Mouse (Mus musculus) MEL (cell line): ENCODE measurements at regions not wholly inside any gene's neighbourhood (a gene's known extent, or its start where the extent isn't known, plus 50 kb on each side); places are given as distances from the start of the nearest gene placed in this dataset.

Experiments used
- DNase-seq: peaks from one replicate; pipeline ENCODE4 v3.0.0; 2011; ENCODE audit warnings: low read depth, low spot score
- H3K27ac ChIP-seq: 2 replicates; pipeline ENCODE4 v1.5.1; 2012; ENCODE audit warnings: low read depth, mild to moderate bottlenecking, control low read depth, low read length, moderate library complexity; ENCODE audit not compliant: control insufficient read depth
- H3K27me3 ChIP-seq, 2 experiments: fragments of 150-350 bp in 1 of 2; sonication (generic) in 1 of 2; 2 replicates each; pipeline ENCODE4 v1.6.1; 2012; ENCODE audit warnings: low read length in 2 of 2, mild to moderate bottlenecking in 2 of 2, improper control_type of control experiment in 1 of 2, moderate library complexity in 1 of 2; ENCODE audit not compliant: insufficient read depth in 2 of 2, control insufficient read depth in 1 of 2
- H3K36me3 ChIP-seq, 2 experiments: 2 replicates each; pipeline ENCODE4 v1.6.1; 2012 to 2014; ENCODE audit warnings: low read length in 2 of 2, improper control_type of control experiment in 1 of 2, inconsistent platforms in 1 of 2, mild to moderate bottlenecking in 1 of 2; ENCODE audit not compliant: insufficient read depth in 2 of 2, control insufficient read depth in 1 of 2
- H3K4me1 ChIP-seq, 2 experiments: fragments of 150-350 bp in 1 of 2; sonication (generic) in 1 of 2; 2 replicates each; pipeline ENCODE4 v1.6.1; 2012; ENCODE audit warnings: low read length in 2 of 2, improper control_type of control experiment in 1 of 2, mild to moderate bottlenecking in 1 of 2; ENCODE audit not compliant: insufficient read depth in 2 of 2, control insufficient read depth in 1 of 2
- H3K4me3 ChIP-seq, 2 experiments: fragments of 150-350 bp in 1 of 2; sonication (generic) in 1 of 2; 2 replicates each; pipeline ENCODE4 v1.5.1; 2012; ENCODE audit warnings: low read depth in 2 of 2, low read length in 2 of 2, mild to moderate bottlenecking in 2 of 2, moderate library complexity in 2 of 2, control low read depth in 1 of 2, improper control_type of control experiment in 1 of 2; ENCODE audit not compliant: control insufficient read depth in 1 of 2, insufficient read depth in 1 of 2
- H3K79me2 ChIP-seq: 2 replicates; pipeline ENCODE4 v1.6.1; 2012; ENCODE audit warnings: mild to moderate bottlenecking, low read length, moderate library complexity; ENCODE audit not compliant: control insufficient read depth, poor library complexity, insufficient read depth
- H3K9ac ChIP-seq: 2 replicates; pipeline ENCODE4 v1.6.1; 2012; ENCODE audit warnings: low read depth, mild to moderate bottlenecking, control low read depth, low read length, moderate library complexity; ENCODE audit not compliant: control insufficient read depth, poor library complexity, severe bottlenecking
- H3K9me3 ChIP-seq: fragments of 150-350 bp; sonication (generic); replicated peaks from 2 replicates; pipeline ENCODE4 v1.6.1; 2012; ENCODE audit warnings: mild to moderate bottlenecking, low read length, improper control_type of control experiment, moderate library complexity; ENCODE audit not compliant: insufficient read depth
- CHD1 ChIP-seq: IDR thresholded peaks from 2 replicates; pipeline ENCODE4 v1.6.1; 2012; ENCODE audit warnings: low read depth, mild to moderate bottlenecking, inconsistent platforms, low read length, improper control_type of control experiment
- CHD2 ChIP-seq: IDR thresholded peaks from 2 replicates; pipeline ENCODE4 v1.6.1; 2011; ENCODE audit warnings: low read length, improper control_type of control experiment
- CTCF ChIP-seq, 3 experiments: IDR thresholded peaks in 2 of 3; conservative IDR thresholded peaks in 1 of 3; 2 replicates each; pipeline ENCODE4 v1.5.1; 2011 to 2012; ENCODE audit warnings: low read length in 3 of 3, low read depth in 2 of 3, mild to moderate bottlenecking in 2 of 3, improper control_type of control experiment in 1 of 3, inconsistent platforms in 1 of 3, mixed read lengths in 1 of 3, moderate library complexity in 1 of 3; ENCODE audit not compliant: control insufficient read depth in 1 of 3, insufficient read depth in 1 of 3, poor library complexity in 1 of 3, severe bottlenecking in 1 of 3
- EP300 ChIP-seq, 2 experiments: IDR thresholded peaks; 2 replicates each; pipeline ENCODE4 v1.6.1; 2011; ENCODE audit warnings: improper control_type of control experiment in 2 of 2, low read length in 2 of 2, low read depth in 1 of 2, mild to moderate bottlenecking in 1 of 2
- MAFK ChIP-seq: IDR thresholded peaks from 2 replicates; pipeline ENCODE4 v1.6.1; 2011; ENCODE audit warnings: low read depth, mild to moderate bottlenecking, low read length, improper control_type of control experiment, borderline replicate concordance
- MAZ ChIP-seq: IDR thresholded peaks from 2 replicates; pipeline ENCODE4 v1.6.1; 2012; ENCODE audit warnings: low read depth, mild to moderate bottlenecking, inconsistent platforms, low read length, improper control_type of control experiment
- MEF2A ChIP-seq: IDR thresholded peaks from 2 replicates; pipeline ENCODE4 v1.6.1; 2014; ENCODE audit warnings: low read depth, mild to moderate bottlenecking, inconsistent platforms, low read length, improper control_type of control experiment; ENCODE audit not compliant: poor library complexity, insufficient replicate concordance, severe bottlenecking; ENCODE audit errors: extremely low read depth
- RAD21 ChIP-seq: IDR thresholded peaks from 2 replicates; pipeline ENCODE4 v1.6.1; 2011; ENCODE audit warnings: mild to moderate bottlenecking, low read depth, low read length, improper control_type of control experiment
- SIN3A ChIP-seq: IDR thresholded peaks from 2 replicates; pipeline ENCODE4 v1.6.1; 2012; ENCODE audit warnings: low read length, improper control_type of control experiment, inconsistent platforms
- SMC3 ChIP-seq: IDR thresholded peaks from 2 replicates; pipeline ENCODE4 v1.6.1; 2011; ENCODE audit warnings: low read depth, low read length, improper control_type of control experiment
- USF2 ChIP-seq, 2 experiments: IDR thresholded peaks; 2 replicates each; pipeline ENCODE4 v1.6.1; 2011 to 2012; ENCODE audit warnings: improper control_type of control experiment in 2 of 2, low read length in 2 of 2, borderline replicate concordance in 1 of 2, inconsistent platforms in 1 of 2, low read depth in 1 of 2, mild to moderate bottlenecking in 1 of 2; ENCODE audit not compliant: insufficient read depth in 1 of 2
- ZC3H11A ChIP-seq: IDR thresholded peaks from 2 replicates; pipeline ENCODE4 v1.6.1; 2012; ENCODE audit warnings: low read depth, mild to moderate bottlenecking, inconsistent platforms, low read length, improper control_type of control experiment
- ZMIZ1 ChIP-seq: IDR thresholded peaks from 2 replicates; pipeline ENCODE4 v1.6.1; 2012; ENCODE audit warnings: low read depth, mild to moderate bottlenecking, inconsistent platforms, low read length, improper control_type of control experiment, moderate library complexity
- ZNF384 ChIP-seq: IDR thresholded peaks from 2 replicates; pipeline ENCODE4 v1.6.1; 2012; ENCODE audit warnings: low read depth, mild to moderate bottlenecking, inconsistent platforms, low read length, improper control_type of control experiment

- Histone ChIP-seq H3K27ac (no peak overlapping the region), H3K9me3 (no peaks in the 10 kb centered on the region), H3K4me3 (no peak overlapping the region), H3K79me2 (no peaks in the 10 kb centered on the region), H3K36me3 (no peaks in the 10 kb centered on the region), H3K9ac (no peak overlapping the region), H3K27me3 (no peaks in the 10 kb centered on the region), H3K4me1 (no peaks in the 10 kb centered on the region)
- DNase-seq, result no peak
- TF ChIP-seq SMC3 (peak; percentile 21; the same call in 1 of the 2 replicates), CHD1 (no peak), RAD21 (peak; percentile 33), ZC3H11A (peak; percentile 13; the same call in 1 of the 2 replicates), MEF2A (no peak), MAFK (no peak), CTCF (IDR thresholded peaks at IDR 0.05 in 2 of 3, conservative IDR thresholded peaks at IDR 0.05 in 1 of 3; ENCODE audit: control insufficient read depth in 1 of 3, insufficient read depth in 1 of 3, low read depth in 2 of 3, low read length in 3 of 3, poor library complexity in 1 of 3, severe bottlenecking in 1 of 3) (peak in 1 of 3 experiments; percentile 24; a peak in 1 of 6 replicates), ZMIZ1 (no peak)
These were observed 1909.6 kb upstream of the 5930422O12Rik start for GRCm38 (mm10) chr8:31518903-31519302.

GRCm38 (mm10) chr8:31520991-31521448 is 1907.5 kb upstream of the 5930422O12Rik start:
- DNase-seq, result no peak
- Histone ChIP-seq H3K27me3 (no peaks in the 10 kb centered on the region), H3K36me3 (no peaks in the 10 kb centered on the region), H3K9ac (no peak overlapping the region), H3K79me2 (no peaks in the 10 kb centered on the region), H3K4me3 (no peak overlapping the region), H3K9me3 (no peaks in the 10 kb centered on the region), H3K4me1 (no peaks in the 10 kb centered on the region), H3K27ac (no peak overlapping the region)
- TF ChIP-seq SIN3A (no peak), ZNF384 (no peak), CHD2 (no peak), ZC3H11A (no peak), USF2 (IDR thresholded peaks at IDR 0.05; ENCODE audit: borderline replicate concordance in 1 of 2, insufficient read depth in 1 of 2, low read depth in 1 of 2, low read length in 2 of 2) (no peak)

GRCm38 (mm10) chr8:31525071-31525470 is 1903.4 kb upstream of the 5930422O12Rik start:
- Histone ChIP-seq H3K4me1 (no peaks in the 10 kb centered on the region), H3K27me3 (no peaks in the 10 kb centered on the region), H3K9ac (no peak overlapping the region), H3K27ac (no peak overlapping the region), H3K9me3 (no peaks in the 10 kb centered on the region), H3K36me3 (no peaks in the 10 kb centered on the region), H3K4me3 (no peak overlapping the region), H3K79me2 (no peaks in the 10 kb centered on the region)
- TF ChIP-seq MAZ (no peak), EP300 (IDR thresholded peaks at IDR 0.05; ENCODE audit: low read depth in 1 of 2, low read length in 2 of 2) (no peak)
- no peak for DNase-seq
